ENCODE assay signal across 10 mouse cellular contexts in genomic region chr11:117091406-117091805, GRCm38 (mm10). TPM values are rescaled to one million over a fixed set of nuclear protein-coding genes. Genes with fewer than 3 reads are reported as not detected.
DNase-seq lines count a peak whose midpoint lies in the region; ATAC-seq and TF ChIP-seq lines count a peak whose summit lies in the region.
"Had no signal": no experiment of that assay in that cellular context is flagged by ENCODE, and none has a peak within 500 bp of the region (broad histone marks: within the 10 kb centered on the region; RNA-seq: fewer than 3 reads in every experiment).

No protein-coding gene starts in this region.

- H3K27ac ChIP-seq in heart, embryonic 13.5 days (replicated peaks), result peak overlapping the region; percentile 38
- no peak overlapping the region for H3K27ac ChIP-seq in neural tube, embryonic 12.5 days
- H3K27ac ChIP-seq in intestine, embryonic 15.5 days, result no peak overlapping the region
- H3K27ac ChIP-seq in stomach, postnatal 0 days (replicated peaks), result peak overlapping the region; percentile 53; the same call in 1 of the 2 replicates
- H3K27ac ChIP-seq: liver, embryonic 15.5 days had no signal

- no peaks in the 10 kb centered on the region for H3K36me3 ChIP-seq in heart, embryonic 13.5 days
- no peaks in the 10 kb centered on the region for H3K36me3 ChIP-seq in neural tube, embryonic 12.5 days
- H3K36me3 ChIP-seq in intestine, embryonic 15.5 days, result no peaks in the 10 kb centered on the region
- H3K36me3 ChIP-seq in stomach, postnatal 0 days (ENCODE audit: control insufficient read depth, insufficient read depth, low read length), result no peaks in the 10 kb centered on the region
- H3K36me3 ChIP-seq: liver, embryonic 15.5 days had no signal

- peaks cover 75% of the 10 kb centered on the region for H3K4me1 ChIP-seq in heart, embryonic 13.5 days
- H3K4me1 ChIP-seq in neural tube, embryonic 12.5 days, result peaks cover 17% of the 10 kb centered on the region
- peaks cover 23% of the 10 kb centered on the region for H3K4me1 ChIP-seq in intestine, embryonic 15.5 days (replicated peaks)
- peaks cover 6% of the 10 kb centered on the region; the same call in 1 of the 2 replicates for H3K4me1 ChIP-seq in stomach, postnatal 0 days (replicated peaks; ENCODE audit: control insufficient read depth, insufficient read depth)

- DNase-seq in heart, postnatal 10 days, result no peak
- no peak for DNase-seq in neural tube, embryonic 10.5 days (ENCODE audit: extremely low spot score, low spot score)
- no peak for DNase-seq in stomach, postnatal 0 days (ENCODE audit: low spot score)
- DNase-seq in spleen, postnatal 10 days (ENCODE audit: low spot score in 2 of 2), result no peak
- no peak for DNase-seq in frontal cortex, postnatal 14 days (ENCODE audit: low spot score in 2 of 2)
- DNase-seq: thymus, postnatal 36 days had no signal

- WGBS in heart, embryonic 13.5 days, result 49% methylated on average over 4 of the region's 4 CpGs
- WGBS in neural tube, embryonic 12.5 days, result 42% methylated on average over 4 of the region's 4 CpGs
- WGBS in intestine, embryonic 15.5 days, result 30% methylated on average over 4 of the region's 4 CpGs
- 31% methylated on average over 4 of the region's 4 CpGs for WGBS in stomach, postnatal 0 days

- no peak for TF ChIP-seq EP300 in stomach, postnatal 0 days (optimal IDR thresholded peaks at IDR 0.05)

- peak overlapping the region; percentile 68 for H3K9ac ChIP-seq in heart, embryonic 13.5 days
- no peak overlapping the region for H3K9ac ChIP-seq in neural tube, embryonic 12.5 days
- no peak overlapping the region for H3K9ac ChIP-seq in intestine, embryonic 15.5 days
- no peak overlapping the region for H3K9ac ChIP-seq in stomach, postnatal 0 days (ENCODE audit: low read length)
- H3K9ac ChIP-seq: liver, embryonic 15.5 days had no signal

- no peaks in the 10 kb centered on the region for H3K27me3 ChIP-seq in heart, embryonic 13.5 days (replicated peaks)
- no peaks in the 10 kb centered on the region for H3K27me3 ChIP-seq in neural tube, embryonic 12.5 days (replicated peaks)
- H3K27me3 ChIP-seq in intestine, embryonic 15.5 days (replicated peaks), result 0 out of 2 replicates have a peak, but pooled peaks cover 2% of the 10 kb centered on the region
- H3K27me3 ChIP-seq in stomach, postnatal 0 days (ENCODE audit: control insufficient read depth, insufficient read depth, low read length), result no peaks in the 10 kb centered on the region

- TF ChIP-seq CTCF in stomach, postnatal 0 days (IDR thresholded peaks at IDR 0.05; ENCODE audit: low read depth), result no peak

- no peak overlapping the region for H3K4me3 ChIP-seq in heart, embryonic 13.5 days
- H3K4me3 ChIP-seq in neural tube, embryonic 12.5 days, result no peak overlapping the region
- H3K4me3 ChIP-seq in intestine, embryonic 15.5 days (replicated peaks), result no peak overlapping the region
- no peak overlapping the region for H3K4me3 ChIP-seq in stomach, postnatal 0 days (ENCODE audit: low read depth, low read length)
- H3K4me3 ChIP-seq: liver, embryonic 15.5 days had no signal

- peak overlapping the region; percentile 49 for H3K4me2 ChIP-seq in heart, embryonic 13.5 days
- peak overlapping the region; percentile 44 for H3K4me2 ChIP-seq in neural tube, embryonic 12.5 days (replicated peaks)
- peak overlapping the region; percentile 47; the same call in 1 of the 2 replicates for H3K4me2 ChIP-seq in intestine, embryonic 15.5 days (replicated peaks)
- peak overlapping the region; percentile 37; the same call in 1 of the 2 replicates for H3K4me2 ChIP-seq in stomach, postnatal 0 days (replicated peaks; ENCODE audit: low read depth)
- H3K4me2 ChIP-seq: liver, embryonic 15.5 days had no signal

- H3K9me3 ChIP-seq in heart, embryonic 13.5 days, result no peaks in the 10 kb centered on the region
- no peaks in the 10 kb centered on the region for H3K9me3 ChIP-seq in neural tube, embryonic 12.5 days
- H3K9me3 ChIP-seq in intestine, embryonic 15.5 days, result no peaks in the 10 kb centered on the region
- no peaks in the 10 kb centered on the region for H3K9me3 ChIP-seq in stomach, postnatal 0 days (ENCODE audit: control insufficient read depth, low read length)
- H3K9me3 ChIP-seq: liver, embryonic 15.5 days had no signal

- intact Hi-C loops in heart, postnatal 10 days (cut with DNase I), result no loop called here

- no peak for ATAC-seq in heart, embryonic 13.5 days (ENCODE audit: extremely low read depth, insufficient number of reproducible peaks, low FRiP score, low TSS enrichment)
- ATAC-seq in neural tube, embryonic 12.5 days (ENCODE audit: low FRiP score, low read depth), result no peak
- no peak for ATAC-seq in intestine, embryonic 15.5 days
- ATAC-seq in stomach, postnatal 0 days (ENCODE audit: low FRiP score, low TSS enrichment), result no peak

RNA-seq across cellular contexts. Expression of gene Sec14l1, which starts 23.6 kb away (rescaled TPM):
- 44.5 and 45.3 TPM in 2 replicates for polyA plus RNA-seq in heart, embryonic 13.5 days (2015; fragmentation: Nextera tagmentation; extraction: Ambion mirVana)
- 10 to 100 TPM; 79.2 to 91.1 TPM for total RNA-seq in heart, postnatal 10 days (2021)
- 68.8 and 71.5 TPM in 2 replicates for polyA plus RNA-seq in neural tube, embryonic 12.5 days (2016; fragmentation: Nextera tagmentation; extraction: Ambion mirVana)
- polyA plus RNA-seq in intestine, embryonic 15.5 days (2015; fragmentation: Nextera tagmentation; extraction: Ambion mirVana), result 30.4 and 30.7 TPM in 2 replicates
- 28.4 and 30.5 TPM in 2 replicates for polyA plus RNA-seq in stomach, postnatal 0 days (2015; fragmentation: Nextera tagmentation; extraction: Ambion mirVana)

Comparison
In these comparisons a context has a peak if more than half of its experiments do, and no peak if none do; other contexts are left out.
1. H3K27ac ChIP-seq: peak in heart, embryonic 13.5 days (single experiment) and stomach, postnatal 0 days (single experiment); none in neural tube, embryonic 12.5 days (single experiment) and intestine, embryonic 15.5 days (single experiment).
2. Peak in every context shown above with its lines, with median percentiles within 50 percentile points of each other: H3K4me2 ChIP-seq.